Mouse (Mus musculus) heart, postnatal 10 days (tissue): ENCODE data around the gene Tiam1. TPM values are rescaled to one million over a fixed set of nuclear protein-coding genes. Genes with fewer than 3 reads are reported as not detected.

Source experiments
- DNase-seq, 2 experiments: peaks; one replicate each; pipeline ENCODE4 v3.0.0; 2021
- intact Hi-C: fragments of 180-260 bp; cut with DNase I; formaldehyde crosslinking; loops from one replicate; pipeline ENCODE4 v1.15.1; 2025
- total RNA-seq, 2 experiments: library from RNA; stranded (reverse); gene quantifications; 2 replicates each; pipeline ENCODE4 v1.2.3; 2021

Gene Tiam1
- total RNA-seq, 2 experiments from 2014 or later, result 11.4 to 12.0 TPM

DNA sequence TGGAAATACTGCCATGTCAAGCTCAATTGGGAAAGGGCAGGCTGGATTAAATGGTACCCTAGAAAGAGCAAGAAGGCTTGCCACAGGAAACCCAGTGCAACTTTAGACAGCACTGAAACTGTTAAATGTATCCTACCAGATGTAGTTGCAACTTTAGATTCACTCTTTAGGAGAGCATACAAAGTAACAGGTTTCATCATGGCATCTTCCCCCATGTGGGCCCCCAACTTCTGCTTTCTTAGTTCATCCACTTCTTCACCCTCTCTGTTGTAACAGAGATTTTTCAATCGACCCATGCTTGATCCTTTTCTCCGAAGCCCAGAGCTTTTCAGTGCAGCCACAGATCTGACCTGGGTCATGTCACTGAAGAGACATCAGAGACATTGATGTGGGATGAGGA lies 379.8 kb downstream of the Tiam1 start:
- intact Hi-C loops, result loop anchor here (10.0 kb wide), 2 partner anchors 1389 to 1469 kb away; partner anchors contain the start of gene Grik1

GRCm38 (mm10) chr16:89762523-89762922 lies 381.0 kb downstream of the Tiam1 start:
- no peak for DNase-seq
- intact Hi-C loops, result loop anchor here (10.0 kb wide), 2 partner anchors 1388 to 1468 kb away; partner anchors contain the start of gene Grik1

More for the DNA sequence above, 379.8 kb downstream of the Tiam1 start:
- DNase-seq, result no peak

- DNase-seq, result peak; percentile 45 to 51
- intact Hi-C loops, result loop anchor here (10.0 kb wide), 2 partner anchors 1387 to 1467 kb away; partner anchors contain the start of gene Grik1
Observed at GRCm38 (mm10) chr16:89762096-89762495, 381.5 kb downstream of the Tiam1 start.

GRCm38 (mm10) chr16:89757384-89757783 lies 386.2 kb downstream of the Tiam1 start:
- intact Hi-C loops, result no loop called here
- no peak for DNase-seq

GRCm38 (mm10) chr16:89754709-89755108 lies 388.9 kb downstream of the Tiam1 start:
- no peak for DNase-seq
- intact Hi-C loops, result no loop called here

- intact Hi-C loops, result no loop called here
- peak in 1 of 2 experiments; percentile 27 for DNase-seq
Observed at GRCm38 (mm10) chr16:89747864-89748263, 395.7 kb downstream of the Tiam1 start.

DNA sequence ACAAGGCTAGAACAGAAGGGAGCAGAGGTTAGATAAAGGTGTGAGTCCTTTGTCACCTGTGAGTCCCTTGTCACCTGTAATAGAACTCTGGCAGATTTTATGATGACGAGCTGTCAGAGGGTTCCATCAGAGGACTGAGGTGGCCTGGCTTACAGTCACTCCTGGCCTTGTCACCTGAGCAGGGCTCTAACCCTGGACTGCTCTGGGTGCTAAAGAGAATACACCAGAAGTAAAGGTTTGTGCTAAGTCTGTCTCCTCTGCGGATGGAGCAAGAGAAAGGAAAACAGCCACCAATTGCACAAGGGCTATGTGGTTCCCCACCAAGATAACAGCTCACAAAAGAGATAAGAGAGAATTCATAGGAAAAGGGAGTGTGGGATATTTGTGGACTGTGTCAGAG lies 404.0 kb downstream of the Tiam1 start:
- intact Hi-C loops, result no loop called here
- no peak for DNase-seq

DNA sequence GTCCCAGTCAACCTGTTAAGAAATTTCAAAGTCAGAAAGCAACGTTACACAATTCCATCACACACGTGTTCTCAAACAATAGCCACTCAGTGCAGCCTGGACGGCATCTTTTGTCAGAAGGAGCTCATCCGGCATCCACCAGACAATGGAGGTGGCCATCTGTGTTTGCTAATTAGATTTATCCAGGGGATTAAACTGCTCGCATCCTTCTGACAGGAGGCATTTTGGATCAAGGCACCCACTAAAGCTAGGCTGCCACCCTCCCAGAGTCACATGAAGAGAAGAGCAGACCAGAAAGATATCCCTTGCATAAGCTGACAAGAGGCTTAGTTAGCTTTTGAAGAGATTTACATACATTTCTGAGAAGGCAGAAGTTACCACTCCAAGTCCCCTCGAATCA lies 404.6 kb downstream of the Tiam1 start:
- intact Hi-C loops, result no loop called here
- DNase-seq, result no peak

Other genes starting within 250 kb of the Tiam1 start
- 100 to 1,000 TPM; 520 to 541 TPM for gene Sod1, start 77.0 kb upstream of the Tiam1 start, total RNA-seq
- gene Scaf4, start 140.7 kb upstream of the Tiam1 start, total RNA-seq, result 10 to 100 TPM; 26.8 to 31.2 TPM
- gene Hunk, start 242.2 kb upstream of the Tiam1 start, total RNA-seq, result 1 to 10 TPM; 3.0 to 4.1 TPM